Mouse (Mus musculus) bone marrow macrophage, adult 2 months (primary cell): ENCODE data around the gene Cnn2.

Source experiments
- CTCF ChIP-seq: IDR thresholded peaks from 2 replicates; pipeline ENCODE4 v1.5.1; 2012; ENCODE audit warnings: low read depth, mild to moderate bottlenecking, low read length, moderate library complexity
- POLR2A ChIP-seq: IDR thresholded peaks from 2 replicates; pipeline ENCODE4 v1.6.1; 2012; ENCODE audit warnings: mild to moderate bottlenecking, low read depth, low read length, borderline replicate concordance

DNA sequence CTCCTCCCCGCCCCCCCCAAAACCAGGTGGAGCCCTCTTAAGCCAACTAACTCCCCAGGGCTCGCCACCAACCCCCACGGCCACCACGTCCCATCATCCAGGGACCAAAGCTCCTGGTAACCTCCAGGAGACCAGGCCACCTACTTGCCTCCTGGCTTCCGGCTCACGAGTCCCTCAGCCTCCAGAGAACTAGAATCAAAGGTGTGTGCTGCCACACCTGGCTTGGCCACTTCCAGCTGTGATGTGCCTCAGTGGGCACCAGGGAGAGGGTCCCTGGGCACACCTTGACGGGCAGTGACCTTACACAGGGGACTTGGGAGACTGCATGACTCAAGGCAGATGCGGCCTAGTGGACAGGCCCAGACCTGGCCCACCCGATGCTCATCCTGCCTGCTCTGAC is 32.7 kb upstream of the Cnn2 start:
- TF ChIP-seq POLR2A (no peak), CTCF (no peak)
